Mouse (Mus musculus): ENCODE results near the gene Marf1.
"Not testable (repeated sequence)": the region's sequence is repeated elsewhere in the genome, so short reads cannot be mapped to it uniquely, and the experiment has no call there.

The Marf1 gene

GRCm38 (mm10) chr16:14162988-14163416 is at the start of gene Marf1, which contains the start of gene Nde1:
Marf1 (minus strand) TSS chr16:14163351.
Nde1 (plus strand) TSS chr16:14163275.
- DNase-seq = peak; percentile 64

GRCm38 (mm10) chr16:14198798-14199197 is 35.6 kb upstream of the Marf1 start:
- no peak for DNase-seq

GRCm38 (mm10) chr16:14195427-14195826 is 32.3 kb upstream of the Marf1 start:
- DNase-seq = peak; percentile 43

GRCm38 (mm10) chr16:14194164-14194950 is 31.2 kb upstream of the Marf1 start:
- no peak for DNase-seq

GRCm38 (mm10) chr16:14185516-14185915 is 22.4 kb upstream of the Marf1 start:
- no peak for DNase-seq

GRCm38 (mm10) chr16:14183856-14184255 is 20.7 kb upstream of the Marf1 start:
- no peak for DNase-seq

- DNase-seq = no peak
These were observed 19.2 kb upstream of the Marf1 start for GRCm38 (mm10) chr16:14182360-14182759.

- no peak for DNase-seq
These were observed 17.1 kb upstream of the Marf1 start for GRCm38 (mm10) chr16:14180163-14180733.

- DNase-seq = no peak
These were observed 14.9 kb upstream of the Marf1 start for GRCm38 (mm10) chr16:14178041-14178440.

- no peak for DNase-seq
These were observed 6.6 kb upstream of the Marf1 start for GRCm38 (mm10) chr16:14169706-14170105.

GRCm38 (mm10) chr16:14166490-14166889 is 3.3 kb upstream of the Marf1 start:
- DNase-seq = no peak

- DNase-seq = peak; percentile 20
These were observed 580 bp upstream of the Marf1 start for GRCm38 (mm10) chr16:14163731-14164130.

- DNase-seq = no peak
These were observed 2.2 kb downstream of the Marf1 start for GRCm38 (mm10) chr16:14160941-14161340.

GRCm38 (mm10) chr16:14159746-14160131 is 3.4 kb downstream of the Marf1 start:
- peak; percentile 96 for DNase-seq

GRCm38 (mm10) chr16:14158936-14159745 is 4.0 kb downstream of the Marf1 start:
- peak; percentile 99 for DNase-seq

- peak; percentile 62 for DNase-seq
These were observed 4.6 kb downstream of the Marf1 start for GRCm38 (mm10) chr16:14158536-14158935.

- no peak for DNase-seq
These were observed 6.8 kb downstream of the Marf1 start for GRCm38 (mm10) chr16:14156312-14156711.

GRCm38 (mm10) chr16:14155638-14156037 is 7.5 kb downstream of the Marf1 start:
- DNase-seq = not testable (repeated sequence)

- DNase-seq = no peak
These were observed 11.4 kb downstream of the Marf1 start for GRCm38 (mm10) chr16:14151718-14152117.

- no peak for DNase-seq
These were observed 15.4 kb downstream of the Marf1 start for GRCm38 (mm10) chr16:14147712-14148111.

GRCm38 (mm10) chr16:14143298-14143697 is 19.9 kb downstream of the Marf1 start:
- DNase-seq = no peak

- DNase-seq = no peak
These were observed 24.0 kb downstream of the Marf1 start for GRCm38 (mm10) chr16:14139106-14139505.

GRCm38 (mm10) chr16:14137976-14138561 is 25.1 kb downstream of the Marf1 start:
- DNase-seq = peak; percentile 56
